Mouse (Mus musculus): Measurements from ENCODE around the gene Cdhr1. TPM values are rescaled to one million over a fixed set of nuclear protein-coding genes. Genes with fewer than 3 reads are reported as not detected.
A peak's percentile ranks its signal among the peaks of the same experiment; 100 is the strongest.
"Not testable (repeated sequence)": the region's sequence is repeated elsewhere in the genome, so short reads cannot be mapped to it uniquely, and the experiment has no call there.

Gene Cdhr1
- under 1 TPM in 1 of 3 experiments, not detected in 2; 0.11 TPM for polyA plus RNA-seq (2017; shearing (Covaris generic))

- no peak for ATAC-seq
Measured at GRCm38 (mm10) chr14:37097956-37098530, at the start of gene Cdhr1. TSS of gene Cdhr1 (minus strand) at chr14:37098347.

GRCm38 (mm10) chr14:37139051-37139710 is 41.0 kb upstream of the Cdhr1 start:
- ATAC-seq, result no peak

- not testable (repeated sequence) for ATAC-seq
Measured at GRCm38 (mm10) chr14:37137596-37137995, 39.4 kb upstream of the Cdhr1 start.

GRCm38 (mm10) chr14:37136110-37136509 is 38.0 kb upstream of the Cdhr1 start:
- no peak for ATAC-seq

- ATAC-seq, result peak; percentile 7
Measured at GRCm38 (mm10) chr14:37135671-37136070, 37.5 kb upstream of the Cdhr1 start.

GRCm38 (mm10) chr14:37135127-37135593 is 37.0 kb upstream of the Cdhr1 start, which contains the start of gene Ghitm:
TSS of gene Ghitm (minus strand) at chr14:37135272.
- peak; percentile 96 for ATAC-seq

GRCm38 (mm10) chr14:37134304-37135126 is 36.4 kb upstream of the Cdhr1 start:
- ATAC-seq, result peak; percentile 15

- ATAC-seq, result peak; percentile 63
Measured at GRCm38 (mm10) chr14:37127652-37128051, 29.5 kb upstream of the Cdhr1 start.

- no peak for ATAC-seq
Measured at GRCm38 (mm10) chr14:37119233-37119632, 21.1 kb upstream of the Cdhr1 start.

- ATAC-seq, result no peak
Measured at GRCm38 (mm10) chr14:37113922-37114321, 15.8 kb upstream of the Cdhr1 start, which contains the start of gene 2610528A11Rik. TSS of gene 2610528A11Rik (minus strand) at chr14:37114022.

- no peak for ATAC-seq
Measured at GRCm38 (mm10) chr14:37112931-37113330, 14.8 kb upstream of the Cdhr1 start.

GRCm38 (mm10) chr14:37111371-37111770 is 13.2 kb upstream of the Cdhr1 start:
- no peak for ATAC-seq

GRCm38 (mm10) chr14:37110456-37110855 is 12.3 kb upstream of the Cdhr1 start:
- no peak for ATAC-seq

- ATAC-seq, result no peak
Measured at GRCm38 (mm10) chr14:37109975-37110374, 11.8 kb upstream of the Cdhr1 start.

GRCm38 (mm10) chr14:37109460-37109859 is 11.3 kb upstream of the Cdhr1 start:
- ATAC-seq, result no peak

- ATAC-seq, result no peak
Measured at GRCm38 (mm10) chr14:37105846-37106245, 7.7 kb upstream of the Cdhr1 start.

GRCm38 (mm10) chr14:37104747-37105146 is 6.6 kb upstream of the Cdhr1 start:
- ATAC-seq, result no peak

GRCm38 (mm10) chr14:37102484-37102883 is 4.3 kb upstream of the Cdhr1 start:
- ATAC-seq, result no peak

- no peak for ATAC-seq
Measured at GRCm38 (mm10) chr14:37101531-37101930, 3.4 kb upstream of the Cdhr1 start.

GRCm38 (mm10) chr14:37095556-37095955 is 2.6 kb downstream of the Cdhr1 start:
- no peak for ATAC-seq

- ATAC-seq, result no peak
Measured at GRCm38 (mm10) chr14:37094436-37094835, 3.7 kb downstream of the Cdhr1 start.

- no peak for ATAC-seq
Measured at GRCm38 (mm10) chr14:37083755-37084154, 14.4 kb downstream of the Cdhr1 start.

GRCm38 (mm10) chr14:37080724-37081123 is 17.4 kb downstream of the Cdhr1 start:
- ATAC-seq, result no peak
